Mouse (Mus musculus): Measurements from ENCODE around the gene Gnb3. TPM values are rescaled to one million over a fixed set of nuclear protein-coding genes. Genes with fewer than 3 reads are reported as not detected.

The Gnb3 gene
- not detected for polyA plus RNA-seq (2014; fragmentation: Illumina TruSeq; extraction: RNeasy Lipid Tissue Mini Kit (QIAGEN cat#74804); ENCODE audit: low replicate concordance)

GRCm38 (mm10) chr6:124840241-124841167 is at the start of gene Gnb3:
Gene Gnb3 (minus strand): TSS chr6:124840275.

DNA sequence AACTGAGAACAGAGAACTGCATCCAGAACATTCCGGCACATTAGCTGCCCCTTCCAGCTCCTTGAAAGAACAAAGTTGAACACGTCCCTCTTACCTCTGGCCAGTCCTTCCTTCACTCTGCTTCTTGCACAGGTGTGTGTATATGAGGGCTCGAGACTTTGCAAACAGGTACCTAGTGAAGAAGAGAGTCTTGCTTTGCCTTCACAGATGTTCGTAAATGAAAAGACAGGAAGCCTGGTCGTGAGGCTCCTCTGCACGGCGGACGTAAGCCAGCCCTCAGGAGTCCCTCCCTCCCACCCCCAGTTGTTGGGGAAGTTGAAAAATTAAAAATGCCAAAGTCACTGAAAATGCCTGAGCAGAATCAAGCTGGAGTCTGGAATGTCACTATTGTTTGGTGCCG is 47.9 kb upstream of the Gnb3 start, which contains the start of gene Cd4:
TSS of gene Cd4 (minus strand) at position 236 of the 400 bp plus-strand sequence.

DNA sequence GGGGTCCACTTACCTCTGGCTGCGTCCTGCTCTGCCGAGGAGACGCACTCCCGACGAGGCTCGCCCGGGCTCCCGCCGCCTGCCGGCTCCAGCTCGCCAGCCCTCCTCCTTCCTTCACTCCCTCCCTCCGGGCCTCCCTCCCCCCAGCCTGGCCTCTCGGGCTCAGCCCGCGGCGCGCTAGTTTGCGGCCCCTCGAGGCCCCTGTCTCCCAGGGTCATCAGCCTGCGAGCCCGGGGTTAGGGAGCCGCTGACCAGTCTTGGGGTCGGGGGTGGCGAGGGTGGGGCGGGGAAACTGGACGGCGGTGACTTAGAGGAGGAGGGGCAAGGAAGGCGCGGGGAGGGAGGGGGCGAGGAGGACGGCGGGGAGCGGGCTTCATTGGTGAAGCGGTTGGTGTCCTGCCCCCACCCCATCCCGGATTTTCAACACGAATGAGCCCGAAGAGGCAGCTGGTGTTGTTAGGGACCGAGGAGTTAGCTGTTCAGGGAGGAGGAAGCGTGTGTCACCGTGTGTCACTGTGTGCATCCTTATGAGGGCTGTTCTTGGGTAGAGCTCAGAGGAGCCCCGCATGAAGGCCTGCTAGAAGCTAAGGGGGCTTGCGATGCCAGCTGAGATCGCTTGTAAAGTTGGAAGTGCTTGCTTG is 23.7 kb upstream of the Gnb3 start, which contains the start of gene Gpr162:
TSS of gene Gpr162 (minus strand) at position 326 of the 641 bp plus-strand sequence.

GRCm38 (mm10) chr6:124856916-124857839 is 17.1 kb upstream of the Gnb3 start, which contains the start of gene P3h3:
Gene P3h3 (minus strand): TSS chr6:124857752.

DNA sequence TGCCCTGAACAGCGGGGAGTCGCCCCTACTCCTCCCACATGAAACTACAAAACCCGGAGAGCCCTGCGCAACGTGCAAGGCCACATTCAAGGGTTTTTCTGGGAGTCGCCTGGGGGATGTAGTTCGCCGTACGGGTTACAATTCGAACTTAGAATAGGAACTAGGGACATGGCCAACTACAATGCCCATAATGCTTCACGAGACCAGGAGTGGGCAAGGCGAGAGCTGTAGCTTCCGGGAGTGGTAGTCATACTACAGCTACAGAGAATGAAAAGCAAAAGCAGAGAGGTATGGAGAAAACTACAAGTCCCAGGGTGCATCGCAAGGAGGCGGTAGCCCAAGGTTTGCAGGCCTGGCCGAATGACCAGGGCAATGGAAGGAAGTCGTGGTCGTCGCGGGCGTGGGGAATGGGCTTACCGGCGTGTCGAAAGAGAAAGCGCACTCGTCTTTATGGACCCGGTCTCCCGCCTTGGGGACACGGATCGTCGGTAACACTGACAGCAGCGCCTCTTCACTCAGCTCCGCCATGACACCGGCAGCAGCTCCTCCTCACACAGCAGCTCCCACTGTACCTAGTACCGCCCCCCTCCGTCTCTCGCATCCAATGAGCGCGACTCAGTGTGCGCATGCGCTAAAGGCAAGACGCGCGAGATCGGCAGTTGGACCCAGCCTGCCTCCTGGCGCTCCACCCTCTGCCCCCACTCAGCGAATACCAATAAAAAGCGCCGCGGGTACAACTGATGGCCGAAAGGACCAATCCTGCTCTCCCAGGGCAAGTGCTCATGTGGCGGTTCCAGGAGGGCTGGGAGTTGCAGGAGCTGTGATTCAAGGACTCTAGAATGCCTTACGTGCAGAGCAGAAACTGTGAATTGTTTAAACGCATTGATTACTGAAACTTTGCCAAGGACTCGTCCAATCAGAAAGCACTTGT is 10.9 kb downstream of the Gnb3 start, which contains the start of the genes Usp5 and Cdca3:
TSS of gene Usp5 (minus strand) at position 617 of the 931 bp plus-strand sequence.
TSS of gene Cdca3 (plus strand) at position 680 of the 931 bp plus-strand sequence.

GRCm38 (mm10) chr6:124813933-124814332 is 26.1 kb downstream of the Gnb3 start, which contains the start of gene Tpi1:
Gene Tpi1 (minus strand): TSS chr6:124814296.

GRCm38 (mm10) chr6:124808358-124809012 is 31.6 kb downstream of the Gnb3 start, which contains the start of gene Spsb2:
Gene Spsb2 (plus strand): TSS chr6:124808661.

Other genes with a start within 250 kb of the Gnb3 start
- gene C1s2, start 204.2 kb downstream of the Gnb3 start, polyA plus RNA-seq (2014; fragmentation: Illumina TruSeq; extraction: RNeasy Lipid Tissue Mini Kit (QIAGEN cat#74804); ENCODE audit: low replicate concordance), result 0.30 TPM
- gene Lpcat3, start 177.2 kb downstream of the Gnb3 start, polyA plus RNA-seq (2014; fragmentation: Illumina TruSeq; extraction: RNeasy Lipid Tissue Mini Kit (QIAGEN cat#74804); ENCODE audit: low replicate concordance), result 128 TPM
- 8.9 TPM for gene Emg1, start 128.1 kb downstream of the Gnb3 start, polyA plus RNA-seq (2014; fragmentation: Illumina TruSeq; extraction: RNeasy Lipid Tissue Mini Kit (QIAGEN cat#74804); ENCODE audit: low replicate concordance)
- 27.4 TPM for gene Phb2, start 127.9 kb downstream of the Gnb3 start, polyA plus RNA-seq (2014; fragmentation: Illumina TruSeq; extraction: RNeasy Lipid Tissue Mini Kit (QIAGEN cat#74804); ENCODE audit: low replicate concordance)
- 0.89 TPM for gene Ptpn6, start 101.6 kb downstream of the Gnb3 start, polyA plus RNA-seq (2014; fragmentation: Illumina TruSeq; extraction: RNeasy Lipid Tissue Mini Kit (QIAGEN cat#74804); ENCODE audit: low replicate concordance)
- 1.6 TPM for gene Grcc10, start 98.9 kb downstream of the Gnb3 start, polyA plus RNA-seq (2014; fragmentation: Illumina TruSeq; extraction: RNeasy Lipid Tissue Mini Kit (QIAGEN cat#74804); ENCODE audit: low replicate concordance)
- gene Gm45234, start 84.3 kb downstream of the Gnb3 start, polyA plus RNA-seq (2014; fragmentation: Illumina TruSeq; extraction: RNeasy Lipid Tissue Mini Kit (QIAGEN cat#74804); ENCODE audit: low replicate concordance), result not detected
- 0.41 TPM for gene Atn1, start 83.8 kb downstream of the Gnb3 start, polyA plus RNA-seq (2014; fragmentation: Illumina TruSeq; extraction: RNeasy Lipid Tissue Mini Kit (QIAGEN cat#74804); ENCODE audit: low replicate concordance)
- gene Eno2, start 70.6 kb downstream of the Gnb3 start, polyA plus RNA-seq (2014; fragmentation: Illumina TruSeq; extraction: RNeasy Lipid Tissue Mini Kit (QIAGEN cat#74804); ENCODE audit: low replicate concordance), result 0.41 TPM
- gene Lrrc23, start 60.5 kb downstream of the Gnb3 start, polyA plus RNA-seq (2014; fragmentation: Illumina TruSeq; extraction: RNeasy Lipid Tissue Mini Kit (QIAGEN cat#74804); ENCODE audit: low replicate concordance), result not detected
- not detected for gene Spsb2, start 31.6 kb downstream of the Gnb3 start, polyA plus RNA-seq (2014; fragmentation: Illumina TruSeq; extraction: RNeasy Lipid Tissue Mini Kit (QIAGEN cat#74804); ENCODE audit: low replicate concordance)
- 27.8 TPM for gene Tpi1, start 26.0 kb downstream of the Gnb3 start, polyA plus RNA-seq (2014; fragmentation: Illumina TruSeq; extraction: RNeasy Lipid Tissue Mini Kit (QIAGEN cat#74804); ENCODE audit: low replicate concordance)
- gene Usp5, start 10.8 kb downstream of the Gnb3 start, polyA plus RNA-seq (2014; fragmentation: Illumina TruSeq; extraction: RNeasy Lipid Tissue Mini Kit (QIAGEN cat#74804); ENCODE audit: low replicate concordance), result 12.5 TPM
- 6.3 TPM for gene Cdca3, start 10.7 kb downstream of the Gnb3 start, polyA plus RNA-seq (2014; fragmentation: Illumina TruSeq; extraction: RNeasy Lipid Tissue Mini Kit (QIAGEN cat#74804); ENCODE audit: low replicate concordance)
- not detected for gene P3h3, start 17.5 kb upstream of the Gnb3 start, polyA plus RNA-seq (2014; fragmentation: Illumina TruSeq; extraction: RNeasy Lipid Tissue Mini Kit (QIAGEN cat#74804); ENCODE audit: low replicate concordance)
- gene Gpr162, start 23.7 kb upstream of the Gnb3 start, polyA plus RNA-seq (2014; fragmentation: Illumina TruSeq; extraction: RNeasy Lipid Tissue Mini Kit (QIAGEN cat#74804); ENCODE audit: low replicate concordance), result not detected
- gene Cd4, start 47.9 kb upstream of the Gnb3 start, polyA plus RNA-seq (2014; fragmentation: Illumina TruSeq; extraction: RNeasy Lipid Tissue Mini Kit (QIAGEN cat#74804); ENCODE audit: low replicate concordance), result 2.6 TPM
- not detected for gene Lag3, start 71.4 kb upstream of the Gnb3 start, polyA plus RNA-seq (2014; fragmentation: Illumina TruSeq; extraction: RNeasy Lipid Tissue Mini Kit (QIAGEN cat#74804); ENCODE audit: low replicate concordance)
- gene Ptms, start 79.8 kb upstream of the Gnb3 start, polyA plus RNA-seq (2014; fragmentation: Illumina TruSeq; extraction: RNeasy Lipid Tissue Mini Kit (QIAGEN cat#74804); ENCODE audit: low replicate concordance), result 75.4 TPM
- 12.7 TPM for gene Mlf2, start 91.1 kb upstream of the Gnb3 start, polyA plus RNA-seq (2014; fragmentation: Illumina TruSeq; extraction: RNeasy Lipid Tissue Mini Kit (QIAGEN cat#74804); ENCODE audit: low replicate concordance)
- 17.0 TPM for gene Cops7a, start 125.3 kb upstream of the Gnb3 start, polyA plus RNA-seq (2014; fragmentation: Illumina TruSeq; extraction: RNeasy Lipid Tissue Mini Kit (QIAGEN cat#74804); ENCODE audit: low replicate concordance)
- gene Pianp, start 156.4 kb upstream of the Gnb3 start, polyA plus RNA-seq (2014; fragmentation: Illumina TruSeq; extraction: RNeasy Lipid Tissue Mini Kit (QIAGEN cat#74804); ENCODE audit: low replicate concordance), result 0.33 TPM
- gene Zfp384, start 168.9 kb upstream of the Gnb3 start, polyA plus RNA-seq (2014; fragmentation: Illumina TruSeq; extraction: RNeasy Lipid Tissue Mini Kit (QIAGEN cat#74804); ENCODE audit: low replicate concordance), result 12.7 TPM
- gene Ing4, start 199.5 kb upstream of the Gnb3 start, polyA plus RNA-seq (2014; fragmentation: Illumina TruSeq; extraction: RNeasy Lipid Tissue Mini Kit (QIAGEN cat#74804); ENCODE audit: low replicate concordance), result 18.8 TPM
- 2.5 TPM for gene Acrbp, start 209.4 kb upstream of the Gnb3 start, polyA plus RNA-seq (2014; fragmentation: Illumina TruSeq; extraction: RNeasy Lipid Tissue Mini Kit (QIAGEN cat#74804); ENCODE audit: low replicate concordance)
- 1.6 TPM for gene Lpar5, start 227.6 kb upstream of the Gnb3 start, polyA plus RNA-seq (2014; fragmentation: Illumina TruSeq; extraction: RNeasy Lipid Tissue Mini Kit (QIAGEN cat#74804); ENCODE audit: low replicate concordance)

Measured in small intestine, adult 10 weeks (tissue).